Mouse (Mus musculus) limb, embryonic 11.5 days (tissue): ENCODE data around the gene Mid1. TPM values are rescaled to one million over a fixed set of nuclear protein-coding genes. Genes with fewer than 3 reads are reported as not detected.
A peak's percentile ranks its signal among the peaks of the same experiment; 100 is the strongest.
"Not testable (repeated sequence)": the region's sequence is repeated elsewhere in the genome, so short reads cannot be mapped to it uniquely, and the experiment has no call there.

Experiments used
- ATAC-seq: fragments of 200-750 bp; cut with Nextera tagmentation; 2 replicates; pipeline ENCODE4 v1.8.0; 2017; ENCODE audit warnings: low read depth; ENCODE audit not compliant: insufficient number of reproducible peaks, low FRiP score, low TSS enrichment
- DNase-seq: peaks from one replicate; pipeline ENCODE4 v3.0.0-alpha.2; 2015; ENCODE audit warnings: low spot score
- H3K27ac ChIP-seq: fragments of 300-500 bp; sonication (generic); replicated peaks from 2 replicates; pipeline ENCODE4 v1.5.1; 2014; ENCODE audit warnings: low read depth, mild to moderate bottlenecking, low read length
- H3K27me3 ChIP-seq: fragments of 300-500 bp; sonication (generic); 2 replicates; pipeline ENCODE4 v1.6.1; 2014; ENCODE audit warnings: mild to moderate bottlenecking, low read length, mixed read lengths; ENCODE audit not compliant: control insufficient read depth, insufficient read depth
- H3K36me3 ChIP-seq: fragments of 300-500 bp; sonication (generic); 2 replicates; pipeline ENCODE4 v1.6.1; 2014; ENCODE audit warnings: mild to moderate bottlenecking, low read length, moderate library complexity, mixed read lengths; ENCODE audit not compliant: control insufficient read depth, insufficient read depth
- H3K4me1 ChIP-seq: fragments of 300-500 bp; sonication (generic); 2 replicates; pipeline ENCODE4 v1.6.1; 2014; ENCODE audit warnings: low read length, mixed read lengths; ENCODE audit not compliant: control insufficient read depth, insufficient read depth
- H3K4me2 ChIP-seq: fragments of 300-500 bp; sonication (generic); 2 replicates; pipeline ENCODE4 v1.6.1; 2014; ENCODE audit warnings: low read depth, mild to moderate bottlenecking, moderate library complexity; ENCODE audit not compliant: severe bottlenecking
- H3K4me3 ChIP-seq: fragments of 300-500 bp; sonication (generic); 2 replicates; pipeline ENCODE4 v1.5.1; 2014; ENCODE audit warnings: low read depth, low read length
- H3K9ac ChIP-seq: fragments of 300-500 bp; sonication (generic); 2 replicates; pipeline ENCODE4 v1.6.1; 2014; ENCODE audit warnings: mild to moderate bottlenecking, low read length
- H3K9me3 ChIP-seq: fragments of 300-500 bp; sonication (generic); 2 replicates; pipeline ENCODE4 v1.6.1; 2016; ENCODE audit warnings: low read length; ENCODE audit not compliant: control insufficient read depth
- WGBS: fragments of 180-500 bp; shearing (Covaris S2); extraction: QIAGEN DNeasy Blood & Tissue Kit; methylation state at CpG from one replicate; pipeline ENCODE4 v1.1.7; 2014; 5-methylcytosine and 5-hydroxymethylcytosine counted together
- polyA plus RNA-seq: library from polyadenylated mRNA; unstranded; fragments of >200 nt; fragmentation: Nextera tagmentation; extraction: Ambion mirVana; gene quantifications from 2 replicates; pipeline ENCODE4 v1.2.1, GENCODE M21; 2014

Mid1 gene
- polyA plus RNA-seq, 1 experiment from 2014 or later: 11.5 TPM

GRCm38 (mm10) chrX:170021750-170022461 is 336.9 kb downstream of the Mid1 start:
- WGBS: 53% methylated on average over 15 of the region's 15 CpGs
- H3K27ac ChIP-seq, ATAC-seq, H3K4me1 ChIP-seq, H3K9ac ChIP-seq, H3K4me2 ChIP-seq, H3K4me3 ChIP-seq, H3K27me3 ChIP-seq: not testable (repeated sequence)
- Histone ChIP-seq H3K9me3 (peaks cover 21% of the 10 kb centered on the region), H3K36me3 (peaks cover 20% of the 10 kb centered on the region)
- DNase-seq: peak; percentile 87

Other genes starting within 250 kb of the Mid1 start
- 0.20 TPM in 1 of 2 replicates, not detected in the other for gene 4933400A11Rik, start 94.4 kb downstream of the Mid1 start, polyA plus RNA-seq